Mouse (Mus musculus): ENCODE measurements at regions not wholly inside any gene's neighbourhood (a gene's known extent, or its start where the extent isn't known, plus 50 kb on each side); places are given as distances from the start of the nearest gene placed in this dataset.
A peak's percentile ranks its signal among the peaks of the same experiment; 100 is the strongest.

GRCm38 (mm10) chr3:54613845-54614244 lies 78.8 kb upstream of the Supt20 start:
- no peak overlapping the region for H3K27ac ChIP-seq (ENCODE audit: insufficient read depth, low read depth)
- no peaks in the 10 kb centered on the region for H3K36me3 ChIP-seq (replicated peaks in 1 of 2; ENCODE audit: control insufficient read depth in 1 of 2, insufficient read depth in 1 of 2, low read length in 1 of 2)
- no peak overlapping the region for H3K4me3 ChIP-seq (replicated peaks in 1 of 3; ENCODE audit: low read depth in 2 of 3, low read length in 2 of 3, poor library complexity in 1 of 3)
- H3K9ac ChIP-seq (ENCODE audit: insufficient read depth, low read depth), result no peak overlapping the region
- H3K79me2 ChIP-seq (replicated peaks; ENCODE audit: control insufficient read depth, extremely low read depth, insufficient read depth, poor library complexity, severe bottlenecking), result no peaks in the 10 kb centered on the region
- H3K4me1 ChIP-seq (ENCODE audit: control insufficient read depth in 1 of 2, insufficient read depth in 2 of 2), result 0 out of 4 replicates have a peak, but pooled peaks cover 0 to 4% of the 10 kb centered on the region in 2 experiments
- no peaks in the 10 kb centered on the region for H3K27me3 ChIP-seq (replicated peaks)
- TF ChIP-seq NRF1 (IDR thresholded peaks at IDR 0.05; ENCODE audit: low read depth, low read length) (no peak), RCOR1 (conservative IDR thresholded peaks at IDR 0.05; ENCODE audit: low read depth, low read length) (no peak), JUN (IDR thresholded peaks at IDR 0.05; ENCODE audit: insufficient read depth, low read depth, low read length) (no peak)
- peaks cover 7% of the 10 kb centered on the region for H3K9me3 ChIP-seq (replicated peaks; ENCODE audit: low read length)
- dilution Hi-C loops (cut with MboI; ENCODE audit: extremely low pct_ligation_motif_present, extremely low pct_unique_long_range_greater_than_20kb, low sequenced_read_pairs) (no loop called here), in situ Hi-C loops (cut with MboI; ENCODE audit: low pct_ligation_motif_present, low pct_unique_long_range_greater_than_20kb, low sequenced_read_pairs) (no loop called here)
- H3K4me2 ChIP-seq (ENCODE audit: insufficient read depth, low read depth, poor library complexity, severe bottlenecking), result no peak overlapping the region
- DNase-seq (ENCODE audit: extremely low read depth), result no peak

DNA sequence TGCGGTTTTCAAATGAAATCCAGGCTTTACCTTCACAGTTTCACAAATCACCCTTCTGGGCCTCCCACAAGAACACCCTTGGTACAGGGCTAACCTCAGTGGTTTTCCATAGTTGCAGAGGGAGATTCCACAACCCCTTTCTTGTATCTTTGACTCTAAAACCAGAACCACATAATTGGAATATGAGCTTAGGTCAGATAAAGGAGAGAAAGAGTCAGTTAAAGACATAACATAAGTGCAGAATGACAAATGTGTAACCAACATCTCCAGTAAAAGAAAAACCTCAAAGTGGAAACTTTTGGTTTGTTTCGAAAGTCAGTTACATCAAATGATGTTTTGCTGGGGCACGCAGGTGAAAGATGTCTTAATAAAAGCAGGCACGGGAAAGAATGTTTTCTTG lies 75.3 kb upstream of the Supt20 start:
- Histone ChIP-seq H3K9ac (ENCODE audit: insufficient read depth, low read depth) (no peak overlapping the region), H3K9me3 (replicated peaks; ENCODE audit: low read length) (peaks cover 7% of the 10 kb centered on the region), H3K4me3 (replicated peaks in 1 of 3; ENCODE audit: low read depth in 2 of 3, low read length in 2 of 3, poor library complexity in 1 of 3) (no peak overlapping the region), H3K27me3 (replicated peaks) (no peaks in the 10 kb centered on the region), H3K27ac (ENCODE audit: insufficient read depth, low read depth) (no peak overlapping the region), H3K79me2 (replicated peaks; ENCODE audit: control insufficient read depth, extremely low read depth, insufficient read depth, poor library complexity, severe bottlenecking) (no peaks in the 10 kb centered on the region), H3K36me3 (replicated peaks in 1 of 2; ENCODE audit: control insufficient read depth in 1 of 2, insufficient read depth in 1 of 2, low read length in 1 of 2) (no peaks in the 10 kb centered on the region), H3K4me1 (ENCODE audit: control insufficient read depth in 1 of 2, insufficient read depth in 2 of 2) (0 out of 4 replicates have a peak, but pooled peaks cover 0 to 4% of the 10 kb centered on the region in 2 experiments), H3K4me2 (ENCODE audit: insufficient read depth, low read depth, poor library complexity, severe bottlenecking) (no peak overlapping the region)
- peak; percentile 52 for DNase-seq (ENCODE audit: extremely low read depth)
- in situ Hi-C loops (cut with MboI; ENCODE audit: low pct_ligation_motif_present, low pct_unique_long_range_greater_than_20kb, low sequenced_read_pairs) (no loop called here), dilution Hi-C loops (cut with MboI; ENCODE audit: extremely low pct_ligation_motif_present, extremely low pct_unique_long_range_greater_than_20kb, low sequenced_read_pairs) (no loop called here)
- TF ChIP-seq USF1 (IDR thresholded peaks at IDR 0.05; ENCODE audit: low read depth, low read length) (no peak), TBP (conservative IDR thresholded peaks at IDR 0.05; ENCODE audit: low read depth, low read length) (no peak), ZKSCAN1 (IDR thresholded peaks at IDR 0.05; ENCODE audit: borderline replicate concordance, low read depth, low read length) (no peak), MAX (IDR thresholded peaks at IDR 0.05; ENCODE audit: low read length) (no peak), RCOR1 (conservative IDR thresholded peaks at IDR 0.05; ENCODE audit: low read depth, low read length) (no peak), EP300 (IDR thresholded peaks at IDR 0.05; ENCODE audit: low read length) (peak; percentile 76), CHD1 (IDR thresholded peaks at IDR 0.05; ENCODE audit: low read depth, low read length) (no peak), MXI1 (IDR thresholded peaks at IDR 0.05; ENCODE audit: low read depth, low read length) (no peak), MYC (IDR thresholded peaks at IDR 0.05; ENCODE audit: low read depth, low read length) (no peak), JUN (IDR thresholded peaks at IDR 0.05; ENCODE audit: insufficient read depth, low read depth, low read length) (no peak), JUND (conservative IDR thresholded peaks at IDR 0.05; ENCODE audit: low read depth, low read length) (no peak; the same call in 1 of the 2 replicates), SMC3 (IDR thresholded peaks at IDR 0.05; ENCODE audit: low read depth, low read length) (no peak), ETS1 (conservative IDR thresholded peaks at IDR 0.05; ENCODE audit: low read depth, low read length) (peak; percentile 62), BHLHE40 (IDR thresholded peaks at IDR 0.05; ENCODE audit: low read depth, low read length) (peak; percentile 67), CHD2 (IDR thresholded peaks at IDR 0.05; ENCODE audit: low read length) (no peak), ZNF384 (IDR thresholded peaks at IDR 0.05; ENCODE audit: low read depth, low read length) (no peak), IRF4 (IDR thresholded peaks at IDR 0.05; ENCODE audit: low read depth, low read length) (peak; percentile 65), MAZ (IDR thresholded peaks at IDR 0.05; ENCODE audit: low read depth, low read length) (no peak), SIN3A (IDR thresholded peaks at IDR 0.05; ENCODE audit: low read length) (peak; percentile 29; the same call in 1 of the 2 replicates), TCF12 (IDR thresholded peaks at IDR 0.05; ENCODE audit: low read depth, low read length) (no peak), NRF1 (IDR thresholded peaks at IDR 0.05; ENCODE audit: low read depth, low read length) (no peak), RAD21 (IDR thresholded peaks at IDR 0.05; ENCODE audit: low read depth, low read length) (no peak), GABPA (IDR thresholded peaks at IDR 0.05; ENCODE audit: insufficient replicate concordance, low read depth, low read length) (no peak), POLR2A (IDR thresholded peaks at IDR 0.05; ENCODE audit: low read depth, low read length) (no peak), ELF1 (IDR thresholded peaks at IDR 0.05; ENCODE audit: low read depth, low read length) (no peak), MEF2A (IDR thresholded peaks at IDR 0.05; ENCODE audit: borderline replicate concordance, low read depth, low read length) (peak; percentile 57; the same call in 1 of the 2 replicates), ZMIZ1 (IDR thresholded peaks at IDR 0.05; ENCODE audit: low read depth, low read length) (no peak), HCFC1 (IDR thresholded peaks at IDR 0.05; ENCODE audit: low read depth, low read length) (no peak), E2F4 (IDR thresholded peaks at IDR 0.05; ENCODE audit: insufficient replicate concordance, low read depth, low read length) (no peak), PAX5 (IDR thresholded peaks at IDR 0.05; ENCODE audit: low read length) (no peak), POLR2AphosphoS2 (IDR thresholded peaks at IDR 0.05; ENCODE audit: low read depth, low read length) (no peak), ZC3H11A (IDR thresholded peaks at IDR 0.05; ENCODE audit: low read depth, low read length) (no peak), USF2 (conservative IDR thresholded peaks at IDR 0.05; ENCODE audit: low read depth, low read length) (no peak), MAFK (IDR thresholded peaks at IDR 0.05; ENCODE audit: insufficient replicate concordance, low read length) (peak; percentile 74)

Measured in CH12.LX (cell line).